Mouse (Mus musculus) myocyte (in vitro differentiated cells): Measurements from ENCODE around the gene 1700018G05Rik.
"Not testable (repeated sequence)": the region's sequence is repeated elsewhere in the genome, so short reads cannot be mapped to it uniquely, and the experiment has no call there.

Experiments
- MYOG ChIP-seq, 3 experiments: IDR thresholded peaks; one replicate each; pipeline ENCODE4 v1.6.1; 2011; ENCODE audit warnings: control low read depth in 2 of 3, low read depth in 2 of 3, mild to moderate bottlenecking in 2 of 3; ENCODE audit not compliant: insufficient read length in 2 of 3, control insufficient read depth in 1 of 3, insufficient read depth in 1 of 3
- POLR2A ChIP-seq: IDR thresholded peaks from one replicate; pipeline ENCODE4 v1.6.1; 2011; ENCODE audit warnings: low read depth, mild to moderate bottlenecking, control low read depth, moderate library complexity; ENCODE audit not compliant: insufficient read length
- POLR2AphosphoS2 ChIP-seq: IDR thresholded peaks from one replicate; pipeline ENCODE4 v1.6.1; 2011; ENCODE audit warnings: low read depth, control low read depth; ENCODE audit not compliant: insufficient read length
- TCF12 ChIP-seq: IDR thresholded peaks from one replicate; pipeline ENCODE4 v1.6.1; 2011; ENCODE audit warnings: mild to moderate bottlenecking, control low read depth; ENCODE audit not compliant: poor library complexity, insufficient read depth, severe bottlenecking
- USF1 ChIP-seq: IDR thresholded peaks from one replicate; pipeline ENCODE4 v1.6.1; 2011; ENCODE audit warnings: low read depth, mild to moderate bottlenecking, control low read depth, moderate library complexity

DNA sequence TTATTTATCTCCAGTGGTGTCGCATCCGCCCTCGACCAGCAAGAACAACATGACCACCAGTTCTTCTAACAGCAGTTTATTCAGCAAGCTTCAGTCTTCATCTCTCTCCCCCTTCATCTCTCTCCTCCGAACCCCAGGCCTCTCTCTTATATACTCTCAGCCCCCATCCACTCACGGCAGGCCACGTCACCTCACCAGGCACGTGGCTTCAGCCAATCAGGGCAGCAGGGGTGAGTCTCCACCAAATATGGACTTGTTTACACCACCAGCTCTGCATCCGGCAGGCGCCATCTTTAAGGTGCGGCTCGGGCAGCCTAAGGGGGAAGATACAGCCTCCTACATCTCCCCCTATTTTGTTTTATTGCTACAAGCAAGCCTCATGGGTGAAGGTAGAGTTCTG lies 22.0 kb downstream of the 1700018G05Rik start:
- TF ChIP-seq USF1; POLR2A; TCF12; POLR2AphosphoS2; MYOG (IDR thresholded peaks at IDR 0.05; ENCODE audit: control insufficient read depth in 1 of 3, insufficient read depth in 1 of 3, insufficient read length in 2 of 3, low read depth in 2 of 3): not testable (repeated sequence)
